Mouse (Mus musculus) C2C12 (cell line): ENCODE data around the gene Wdr81. TPM values are rescaled to one million over a fixed set of nuclear protein-coding genes. Genes with fewer than 3 reads are reported as not detected.
A peak's percentile ranks its signal among the peaks of the same experiment; 100 is the strongest.

Experiments
- H3K27me3 ChIP-seq: one replicate; pipeline ENCODE4 v1.6.1; 2011; ENCODE audit not compliant: control insufficient read depth, insufficient read depth, insufficient read length
- H3K36me3 ChIP-seq: one replicate; pipeline ENCODE4 v1.6.1; 2011; ENCODE audit not compliant: control insufficient read depth, insufficient read depth
- H3K4me3 ChIP-seq: one replicate; pipeline ENCODE4 v1.5.1; 2011; ENCODE audit warnings: mild to moderate bottlenecking, control low read depth; ENCODE audit not compliant: poor library complexity, insufficient read depth, severe bottlenecking
- H3K79me2 ChIP-seq: one replicate; pipeline ENCODE4 v1.6.1; 2011; ENCODE audit not compliant: control insufficient read depth, insufficient read depth
- H3K79me3 ChIP-seq: one replicate; pipeline ENCODE4 v1.6.1; 2011; ENCODE audit warnings: low read depth, control low read depth
- H3ac ChIP-seq: one replicate; pipeline ENCODE3; 2011; ENCODE audit warnings: low read depth; ENCODE audit not compliant: control insufficient read depth, insufficient read length
- CEBPB ChIP-seq: IDR thresholded peaks from one replicate; pipeline ENCODE4 v1.6.1; 2011; ENCODE audit warnings: low read depth, mild to moderate bottlenecking, control low read depth, moderate library complexity
- CTCF ChIP-seq: IDR thresholded peaks from one replicate; pipeline ENCODE4 v1.5.1; 2011; ENCODE audit not compliant: control insufficient read depth, insufficient read depth, insufficient read length
- FOSL1 ChIP-seq: IDR thresholded peaks from one replicate; pipeline ENCODE4 v1.8.0; 2011; ENCODE audit warnings: mild to moderate bottlenecking, low read length; ENCODE audit not compliant: poor library complexity, insufficient read depth, severe bottlenecking
- MAX ChIP-seq: IDR thresholded peaks from one replicate; pipeline ENCODE4 v1.6.1; 2011; ENCODE audit warnings: mild to moderate bottlenecking, control low read depth
- MYOD1 ChIP-seq: IDR thresholded peaks from one replicate; pipeline ENCODE4 v1.6.1; 2011; ENCODE audit warnings: low read depth; ENCODE audit not compliant: control insufficient read depth, insufficient read length
- MYOG ChIP-seq: IDR thresholded peaks from one replicate; pipeline ENCODE4 v1.6.1; 2011; ENCODE audit not compliant: control insufficient read depth, insufficient read length; ENCODE audit errors: extremely low read depth
- USF1 ChIP-seq: IDR thresholded peaks from one replicate; pipeline ENCODE4 v1.6.1; 2011; ENCODE audit warnings: low read depth, mild to moderate bottlenecking, control low read depth, moderate library complexity
- polyA plus RNA-seq: library from polyadenylated mRNA; unstranded; fragments of >200 nt; fragmentation: generic; extraction: Trizol; gene quantifications from one replicate; pipeline ENCODE4 v1.2.1, GENCODE M21; 2012; ENCODE audit warnings: missing spikeins

The Wdr81 gene
- polyA plus RNA-seq, 1 experiment = 21.6 TPM

DNA sequence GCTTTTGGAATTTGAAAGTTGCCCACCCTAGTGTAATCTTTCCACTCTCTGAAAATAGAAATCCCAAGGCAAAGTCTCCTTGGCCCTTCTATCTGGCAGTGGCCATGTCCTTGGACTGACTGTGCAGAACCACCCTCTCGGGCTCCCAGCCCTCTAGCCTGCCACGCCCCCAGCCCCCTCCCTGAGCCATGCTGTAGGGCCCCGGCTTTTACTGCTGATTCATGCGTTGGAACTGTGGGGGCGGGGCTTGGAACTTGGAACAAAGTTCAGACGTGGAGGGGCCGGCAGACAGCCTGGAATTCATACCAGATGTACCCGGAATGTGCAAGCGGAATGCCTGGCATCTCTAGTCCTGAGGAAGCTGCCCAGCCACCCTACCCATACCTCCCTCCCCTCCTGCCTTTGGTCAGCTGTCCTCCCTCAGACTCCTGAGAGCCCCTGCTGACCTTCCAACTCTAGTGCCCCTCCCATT lies 8.4 kb upstream of the Wdr81 start:
- no peak for TF ChIP-seq USF1
- no peak for TF ChIP-seq CEBPB
- TF ChIP-seq MAX = peak; percentile 70
- peak; percentile 41 for TF ChIP-seq MYOD1
- TF ChIP-seq MYOG = no peak
- no peak for TF ChIP-seq CTCF
- TF ChIP-seq FOSL1 = no peak
- H3K27me3 ChIP-seq = no peaks in the 10 kb centered on the region

DNA sequence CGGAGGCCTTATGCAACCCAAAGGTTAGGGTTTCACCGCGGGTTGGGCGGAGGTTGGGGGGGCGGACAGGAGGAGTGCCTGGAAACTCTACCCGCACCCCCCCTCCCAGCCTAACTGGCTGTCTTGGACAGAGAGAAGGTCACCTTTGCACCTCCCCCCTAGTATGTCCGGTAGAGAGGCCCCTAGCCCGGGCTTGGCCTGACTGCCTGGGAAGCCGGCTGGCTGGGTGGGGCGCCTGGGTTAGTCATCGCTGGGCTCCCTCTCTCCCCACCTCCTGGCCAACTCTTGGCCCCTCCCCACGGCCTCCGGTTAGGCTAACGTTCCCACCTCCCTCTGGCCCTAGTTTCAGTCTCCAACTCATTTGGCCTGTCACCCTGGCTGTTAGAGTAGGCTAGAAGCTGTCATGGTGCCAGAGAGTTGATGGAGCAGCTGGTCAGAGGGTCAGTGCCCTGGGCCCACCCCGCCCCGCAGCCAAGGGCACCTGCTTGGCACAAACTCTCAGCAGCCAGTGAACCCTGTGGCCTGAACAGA lies 7.8 kb upstream of the Wdr81 start:
- H3ac ChIP-seq = peak overlapping the region; percentile 74
- peaks cover 39% of the 10 kb centered on the region for H3K79me2 ChIP-seq
- no peak for TF ChIP-seq FOSL1
- H3K4me3 ChIP-seq = peak overlapping the region; percentile 99
- H3K79me3 ChIP-seq = peaks cover 29% of the 10 kb centered on the region
- H3K27me3 ChIP-seq = no peaks in the 10 kb centered on the region
- peaks cover 37% of the 10 kb centered on the region for H3K36me3 ChIP-seq

More for the DNA sequence above, 8.4 kb upstream of the Wdr81 start:
- Histone ChIP-seq H3K4me3 (peak overlapping the region; percentile 99), H3K36me3 (peaks cover 37% of the 10 kb centered on the region), H3K79me2 (peaks cover 39% of the 10 kb centered on the region), H3K79me3 (peaks cover 29% of the 10 kb centered on the region), H3ac (peak overlapping the region; percentile 74)

DNA sequence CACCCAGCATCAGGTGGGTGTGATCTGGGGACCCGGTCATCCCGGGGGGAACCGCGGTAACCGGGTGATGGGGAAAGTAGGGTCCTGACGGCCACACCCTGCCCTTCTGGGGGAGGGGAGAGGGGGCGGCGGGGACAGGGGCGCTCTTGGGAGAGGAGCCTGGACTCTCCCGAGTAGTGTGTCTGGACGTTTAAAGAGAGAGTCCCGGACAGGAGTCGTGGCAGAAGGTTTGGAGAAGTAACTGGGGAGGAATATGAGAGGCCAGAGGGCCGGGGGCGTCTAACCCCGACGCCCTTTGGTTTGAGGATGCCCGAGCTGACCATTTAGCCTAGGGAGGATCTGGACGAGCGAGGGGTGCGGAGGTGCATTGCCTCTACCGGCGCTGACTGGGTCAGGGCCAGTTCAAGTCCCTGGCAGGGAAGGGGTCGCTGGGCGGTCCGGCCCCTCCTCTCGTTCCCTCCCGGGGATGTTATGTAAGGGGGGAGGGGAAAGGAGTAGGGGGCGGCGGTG lies 7.3 kb upstream of the Wdr81 start:
- Histone ChIP-seq H3K79me2 (peaks cover 39% of the 10 kb centered on the region), H3K27me3 (no peaks in the 10 kb centered on the region), H3K36me3 (peaks cover 37% of the 10 kb centered on the region), H3K79me3 (peaks cover 29% of the 10 kb centered on the region), H3K4me3 (peak overlapping the region; percentile 99), H3ac (peak overlapping the region; percentile 74)
- no peak for TF ChIP-seq USF1
- TF ChIP-seq CEBPB = no peak
- TF ChIP-seq MAX = no peak
- no peak for TF ChIP-seq CTCF
- TF ChIP-seq FOSL1 = no peak

DNA sequence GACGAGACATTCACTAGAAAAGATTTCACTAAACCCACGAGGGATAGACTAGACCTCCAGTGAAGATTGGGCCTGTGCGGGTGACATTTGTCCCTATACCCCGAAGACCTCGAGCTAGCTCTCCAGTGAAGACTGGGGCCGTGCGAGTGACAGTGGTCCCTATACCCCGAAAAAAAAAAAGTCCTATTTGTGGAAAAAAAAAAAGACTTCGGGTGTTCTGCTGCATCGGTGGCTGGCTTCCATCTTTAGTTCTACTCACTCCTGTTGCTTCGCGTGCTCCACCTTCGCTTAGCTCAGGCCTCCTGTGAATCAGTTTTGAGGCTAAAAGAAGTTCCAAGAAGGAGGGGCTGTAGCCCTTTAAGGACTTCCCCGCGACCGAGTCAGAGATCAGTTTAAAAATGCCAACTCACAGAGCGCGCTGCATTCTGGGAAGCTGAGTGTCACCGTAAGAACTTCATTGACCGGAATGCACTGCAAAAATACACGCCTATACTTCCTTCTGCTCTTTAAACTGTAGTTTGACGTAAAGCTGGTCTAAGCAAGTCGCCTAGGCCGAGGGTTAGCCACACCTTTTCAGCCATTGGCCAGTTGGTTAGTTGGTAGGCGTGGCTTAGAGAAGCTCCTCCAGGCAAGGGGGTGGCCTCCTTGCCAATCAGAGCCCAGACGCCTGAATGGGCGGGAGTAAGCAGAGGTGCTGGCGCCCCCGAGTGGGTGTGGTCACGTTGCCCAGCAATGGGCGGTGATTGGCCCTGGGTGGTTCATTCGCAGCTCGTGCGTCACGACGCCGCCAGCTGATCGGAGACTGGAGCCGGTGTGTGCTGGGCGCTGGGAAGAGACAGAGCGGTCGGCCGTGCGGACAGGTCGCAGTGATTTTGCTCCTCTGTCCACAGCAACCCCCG lies 6.6 kb upstream of the Wdr81 start, which contains the start of gene Tlcd2:
Tlcd2 (plus strand) TSS at position 872 of the 899 bp plus-strand sequence.
- Histone ChIP-seq H3K36me3 (peaks cover 30% of the 10 kb centered on the region), H3K79me3 (peaks cover 29% of the 10 kb centered on the region)

DNA sequence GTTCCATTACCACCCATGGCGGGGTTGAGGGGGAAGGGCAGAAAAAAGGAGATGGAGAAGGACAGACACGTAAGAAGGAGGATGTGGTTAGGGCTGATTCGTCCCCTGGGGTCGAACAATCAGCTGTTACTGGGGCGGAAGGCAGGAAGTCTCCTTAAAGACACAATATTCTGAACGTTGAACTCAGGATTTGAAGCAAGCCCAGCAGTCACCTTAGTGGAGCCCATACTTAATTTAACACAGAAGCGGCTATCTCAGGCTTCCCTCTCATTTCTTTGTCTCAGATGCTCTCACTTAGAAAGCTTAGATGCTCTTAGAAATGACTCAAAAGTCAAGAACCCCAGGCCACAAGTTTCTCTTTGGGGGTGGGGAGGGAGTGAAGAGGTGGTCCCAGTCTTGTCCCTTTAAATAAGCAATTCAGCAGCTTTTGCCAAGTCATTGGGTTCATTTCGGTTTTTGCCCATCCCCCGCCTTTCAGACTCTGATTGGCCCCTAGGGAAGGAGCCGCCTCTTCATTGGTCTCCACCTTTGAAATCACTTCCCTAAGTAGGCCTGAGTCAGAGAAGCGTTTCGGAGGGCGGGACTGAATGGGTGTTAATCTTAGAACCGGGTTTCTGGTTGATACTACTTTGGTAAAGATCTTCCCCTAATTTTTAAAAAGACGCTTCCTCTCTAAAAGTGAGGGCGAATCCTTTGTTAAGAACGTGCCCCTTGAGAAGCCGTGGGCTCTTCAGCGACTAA lies 5.8 kb upstream of the Wdr81 start:
- peaks cover 25% of the 10 kb centered on the region for H3K79me3 ChIP-seq
- H3ac ChIP-seq = peak overlapping the region; percentile 82
- H3K79me2 ChIP-seq = peaks cover 37% of the 10 kb centered on the region
- TF ChIP-seq USF1 (no peak), CEBPB (no peak), CTCF (no peak), MAX (peak; percentile 10), FOSL1 (no peak), MYOG (no peak), MYOD1 (peak; percentile 87)
- peaks cover 21% of the 10 kb centered on the region for H3K36me3 ChIP-seq
- no peaks in the 10 kb centered on the region for H3K27me3 ChIP-seq
- peak overlapping the region; percentile 69 for H3K4me3 ChIP-seq

More for the DNA sequence above, 6.6 kb upstream of the Wdr81 start, which contains the start of gene Tlcd2:
- Histone ChIP-seq H3ac (peak within 1 kb of the TSS; percentile 82), H3K79me2 (peaks cover 39% of the 10 kb centered on the region), H3K4me3 (peak within 1 kb of the TSS; percentile 99), H3K27me3 (no peaks in the 10 kb centered on the region)
- TF ChIP-seq FOSL1 (no peak), MAX (peak; percentile 14), USF1 (peak; percentile 88)
